Mouse (Mus musculus): ENCODE data around the gene S100a1. TPM values are rescaled to one million over a fixed set of nuclear protein-coding genes. Genes with fewer than 3 reads are reported as not detected.
A peak's percentile ranks its signal among the peaks of the same experiment; 100 is the strongest.

Gene S100a1
- total and polyA plus RNA-seq, 2 experiments from 2014 or later = 16.4 to 54.2 TPM

DNA sequence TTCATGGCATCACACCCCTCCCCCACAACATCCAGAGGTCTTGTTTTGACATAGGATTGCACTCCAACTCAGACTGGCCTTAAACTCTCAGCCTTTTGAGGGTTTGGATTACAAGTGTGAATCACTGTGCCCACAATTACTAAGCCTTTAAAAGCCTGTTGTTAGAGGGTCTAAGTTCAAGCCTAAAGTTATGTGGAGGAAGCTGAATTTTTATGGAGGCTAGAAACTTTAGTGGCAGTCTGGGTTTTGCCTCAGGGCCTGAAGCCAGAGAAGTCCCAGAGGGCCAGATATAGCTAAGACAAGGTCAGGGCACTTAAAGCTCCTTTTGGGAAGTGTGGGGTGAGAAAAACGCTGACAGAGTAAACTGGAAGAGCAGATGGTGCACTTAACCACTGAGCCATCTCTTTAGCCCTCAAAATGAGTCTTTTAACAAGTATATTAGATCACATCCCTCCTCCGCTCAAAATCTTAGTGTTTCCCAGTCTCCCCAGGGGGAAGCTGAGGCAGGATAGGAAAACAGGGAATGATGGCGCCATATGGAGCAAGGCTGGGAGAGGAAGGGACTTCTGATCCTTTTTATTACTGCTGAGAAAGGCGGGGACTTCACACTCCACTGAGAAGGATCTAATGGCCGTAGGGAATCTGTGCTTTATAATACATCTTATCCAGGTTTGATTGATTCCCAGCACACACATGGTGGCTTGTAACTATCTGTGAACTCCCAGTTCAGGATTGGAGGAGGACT, 35.7 kb upstream of the S100a1 start:
- Histone ChIP-seq H3K27ac (ENCODE audit: low read depth, low read length) (no peak overlapping the region), H3K27me3 (ENCODE audit: insufficient read depth, low read length) (no peaks in the 10 kb centered on the region), H3K4me2 (ENCODE audit: low read depth, low read length, poor library complexity, severe bottlenecking) (no peak overlapping the region), H3K9me3 (ENCODE audit: low read length) (no peaks in the 10 kb centered on the region), H3K4me3 (ENCODE audit: low read depth, low read length) (no peak overlapping the region), H3K9ac (replicated peaks; ENCODE audit: low read length, poor library complexity, severe bottlenecking) (no peak overlapping the region), H3K36me3 (ENCODE audit: insufficient read depth, low read length) (no peaks in the 10 kb centered on the region), H3K4me1 (ENCODE audit: insufficient read depth, low read length) (no peaks in the 10 kb centered on the region)
- no peak for DNase-seq (ENCODE audit: low spot score)
- TF ChIP-seq CTCF (IDR thresholded peaks at IDR 0.05) = no peak
- no peak for ATAC-seq (ENCODE audit: low FRiP score)
- WGBS = 66% methylated on average over 5 of the region's 5 CpGs

DNA sequence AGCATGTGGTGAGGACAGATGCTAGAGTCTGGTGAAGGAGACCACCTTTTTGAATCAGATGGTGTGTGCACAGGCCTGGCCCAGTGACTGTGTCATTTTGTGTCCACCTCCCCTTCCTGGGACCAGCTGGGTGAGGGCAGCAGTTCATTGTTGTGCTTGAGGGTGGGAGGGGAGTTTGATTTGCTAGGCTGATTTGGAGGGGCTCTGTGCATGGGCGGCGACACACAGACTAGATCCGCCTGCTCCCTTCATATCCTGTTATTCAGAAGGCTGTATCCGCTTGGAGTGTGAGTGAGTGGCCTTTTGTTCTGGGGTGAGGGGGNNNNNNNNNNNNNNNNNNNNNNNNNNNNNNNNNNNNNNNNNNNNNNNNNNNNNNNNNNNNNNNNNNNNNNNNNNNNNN, 26.7 kb upstream of the S100a1 start:
- no peak for TF ChIP-seq CTCF (IDR thresholded peaks at IDR 0.05)
- ATAC-seq (ENCODE audit: low FRiP score) = peak; percentile 67
- no peaks in the 10 kb centered on the region for H3K9me3 ChIP-seq (ENCODE audit: low read length)
- peak overlapping the region; percentile 43; the same call in 1 of the 2 replicates for H3K27ac ChIP-seq (ENCODE audit: low read depth, low read length)
- peak; percentile 21 for DNase-seq (ENCODE audit: low spot score)
- no peaks in the 10 kb centered on the region for H3K4me1 ChIP-seq (ENCODE audit: insufficient read depth, low read length)
- H3K9ac ChIP-seq (replicated peaks; ENCODE audit: low read length, poor library complexity, severe bottlenecking) = no peak overlapping the region
- no peak overlapping the region for H3K4me3 ChIP-seq (ENCODE audit: low read depth, low read length)
- H3K27me3 ChIP-seq (ENCODE audit: insufficient read depth, low read length) = no peaks in the 10 kb centered on the region
- WGBS = 31% methylated on average over 4 of the region's 4 CpGs
- H3K36me3 ChIP-seq (ENCODE audit: insufficient read depth, low read length) = no peaks in the 10 kb centered on the region
- no peak overlapping the region for H3K4me2 ChIP-seq (ENCODE audit: low read depth, low read length, poor library complexity, severe bottlenecking)

DNA sequence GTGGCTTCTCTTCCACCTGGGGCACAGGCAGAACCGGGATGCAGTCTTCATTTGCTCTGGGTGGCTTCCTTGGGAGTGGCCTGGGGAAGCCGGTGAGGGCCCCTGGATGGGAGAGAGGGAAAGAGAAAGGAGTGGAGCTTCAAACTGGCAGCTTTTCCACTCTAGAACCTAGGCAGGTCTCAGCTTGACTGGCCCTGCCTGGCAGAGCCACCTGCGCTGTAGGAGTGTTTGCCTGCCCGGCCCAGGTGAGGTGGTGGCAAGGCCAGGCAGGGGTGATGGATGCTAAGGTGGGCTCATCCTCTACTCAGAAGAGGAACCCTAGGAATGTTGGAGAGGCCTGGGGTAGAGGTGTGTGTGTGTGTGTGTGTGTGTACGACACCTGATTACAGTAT, 23.7 kb upstream of the S100a1 start:
- Histone ChIP-seq H3K27me3 (ENCODE audit: insufficient read depth, low read length) (no peaks in the 10 kb centered on the region), H3K9me3 (ENCODE audit: low read length) (no peaks in the 10 kb centered on the region), H3K36me3 (ENCODE audit: insufficient read depth, low read length) (no peaks in the 10 kb centered on the region), H3K4me2 (ENCODE audit: low read depth, low read length, poor library complexity, severe bottlenecking) (no peak overlapping the region), H3K27ac (ENCODE audit: low read depth, low read length) (no peak overlapping the region), H3K4me1 (ENCODE audit: insufficient read depth, low read length) (no peaks in the 10 kb centered on the region), H3K9ac (replicated peaks; ENCODE audit: low read length, poor library complexity, severe bottlenecking) (no peak overlapping the region), H3K4me3 (ENCODE audit: low read depth, low read length) (no peak overlapping the region)
- TF ChIP-seq CTCF (IDR thresholded peaks at IDR 0.05) = no peak
- 76% methylated on average over 5 of the region's 5 CpGs for WGBS
- ATAC-seq (ENCODE audit: low FRiP score) (no peak), DNase-seq (ENCODE audit: low spot score) (no peak)

DNA sequence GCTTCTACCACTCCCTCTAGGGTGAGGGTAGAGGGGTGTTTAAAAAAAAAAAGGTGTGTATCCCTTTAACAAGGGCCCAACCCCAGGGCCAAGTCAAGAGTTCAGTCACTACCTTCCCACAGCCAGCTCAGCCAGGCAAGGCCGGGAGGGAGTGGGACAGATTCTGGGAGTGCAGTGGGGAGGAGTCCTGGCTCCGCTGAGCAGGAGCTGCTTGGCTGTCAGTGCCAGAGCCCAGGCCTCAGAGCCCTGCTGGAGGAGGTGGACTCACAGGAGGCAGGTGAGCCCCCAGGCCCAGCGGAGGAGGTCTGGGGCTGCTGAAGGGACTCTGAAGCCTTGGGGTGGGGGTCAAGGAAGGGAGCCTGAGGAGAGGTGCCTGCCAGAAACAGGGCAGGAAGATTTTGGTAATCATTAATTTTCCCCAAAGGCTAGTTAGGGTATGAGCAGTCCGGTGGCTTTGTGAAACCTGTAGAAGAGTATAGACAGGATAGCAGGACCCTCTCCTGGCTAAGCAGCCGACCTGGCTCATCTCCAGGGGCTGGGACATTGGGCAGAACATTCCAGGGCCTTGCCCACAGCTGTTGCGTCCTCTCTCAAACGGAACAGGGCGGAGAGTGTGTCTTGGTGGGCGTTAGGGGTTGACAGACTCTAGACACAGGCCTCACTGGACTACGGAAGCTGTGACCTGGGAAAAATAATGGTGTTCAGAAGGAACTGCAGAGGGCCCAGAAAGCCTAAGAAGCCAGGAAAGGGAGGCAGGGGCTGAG, 23.1 kb upstream of the S100a1 start, which contains the start of gene S100a16:
S100a16 (plus strand) TSS at position 114 of the 764 bp plus-strand sequence.
- no peaks in the 10 kb centered on the region for H3K9me3 ChIP-seq (ENCODE audit: low read length)
- TF ChIP-seq CTCF (IDR thresholded peaks at IDR 0.05) = no peak
- H3K27me3 ChIP-seq (ENCODE audit: insufficient read depth, low read length) = no peaks in the 10 kb centered on the region
- H3K4me1 ChIP-seq (ENCODE audit: insufficient read depth, low read length) = no peaks in the 10 kb centered on the region
- H3K4me2 ChIP-seq (ENCODE audit: low read depth, low read length, poor library complexity, severe bottlenecking) = 0 out of 2 replicates have a peak within 1 kb of the TSS, but pooled peaks have one; percentile 18
- no peak within 1 kb of the TSS for H3K4me3 ChIP-seq (ENCODE audit: low read depth, low read length)
- no peak within 1 kb of the TSS for H3K27ac ChIP-seq (ENCODE audit: low read depth, low read length)
- H3K36me3 ChIP-seq (ENCODE audit: insufficient read depth, low read length) = no peaks in the 10 kb centered on the region
- no peak within 1 kb of the TSS for H3K9ac ChIP-seq (replicated peaks; ENCODE audit: low read length, poor library complexity, severe bottlenecking)
- no peak for ATAC-seq (ENCODE audit: low FRiP score)
- peak; percentile 42 for DNase-seq (ENCODE audit: low spot score)
- 46% methylated on average over 10 of the region's 10 CpGs for WGBS

DNA sequence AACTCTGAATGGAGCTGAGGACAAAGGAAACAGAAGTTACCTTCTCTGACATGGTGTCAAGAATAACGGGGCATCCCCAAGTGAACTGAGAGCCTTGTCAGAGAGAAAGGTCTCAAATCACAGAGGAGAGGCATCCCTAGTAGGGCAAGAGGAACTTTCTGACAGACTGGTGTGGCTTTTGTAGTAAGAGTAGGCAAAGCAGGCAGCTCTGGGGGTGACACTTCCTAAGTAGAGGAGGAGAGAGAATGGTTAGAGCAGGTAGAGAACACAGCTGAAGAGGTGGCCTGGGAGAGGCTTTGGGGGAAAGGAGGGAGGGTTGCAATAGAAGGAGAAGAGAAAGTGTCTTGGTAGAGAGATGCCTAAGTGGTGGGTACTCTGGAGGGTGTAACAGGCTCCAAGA, 21.3 kb upstream of the S100a1 start:
- no peaks in the 10 kb centered on the region for H3K27me3 ChIP-seq (ENCODE audit: insufficient read depth, low read length)
- H3K4me2 ChIP-seq (ENCODE audit: low read depth, low read length, poor library complexity, severe bottlenecking) = no peak overlapping the region
- H3K9me3 ChIP-seq (ENCODE audit: low read length) = no peaks in the 10 kb centered on the region
- no peaks in the 10 kb centered on the region for H3K36me3 ChIP-seq (ENCODE audit: insufficient read depth, low read length)
- no peak overlapping the region for H3K27ac ChIP-seq (ENCODE audit: low read depth, low read length)
- H3K9ac ChIP-seq (replicated peaks; ENCODE audit: low read length, poor library complexity, severe bottlenecking) = no peak overlapping the region
- 86% methylated on average over 1 of the region's 1 CpGs for WGBS
- no peak for TF ChIP-seq CTCF (IDR thresholded peaks at IDR 0.05)
- ATAC-seq (ENCODE audit: low FRiP score) (no peak), DNase-seq (ENCODE audit: low spot score) (no peak)
- H3K4me1 ChIP-seq (ENCODE audit: insufficient read depth, low read length) = no peaks in the 10 kb centered on the region
- no peak overlapping the region for H3K4me3 ChIP-seq (ENCODE audit: low read depth, low read length)

- Histone ChIP-seq H3K27me3 (ENCODE audit: insufficient read depth, low read length) (no peaks in the 10 kb centered on the region), H3K4me1 (ENCODE audit: insufficient read depth, low read length) (no peaks in the 10 kb centered on the region), H3K9ac (replicated peaks; ENCODE audit: low read length, poor library complexity, severe bottlenecking) (no peak overlapping the region), H3K27ac (ENCODE audit: low read depth, low read length) (no peak overlapping the region), H3K4me2 (ENCODE audit: low read depth, low read length, poor library complexity, severe bottlenecking) (no peak overlapping the region), H3K9me3 (ENCODE audit: low read length) (no peaks in the 10 kb centered on the region), H3K36me3 (ENCODE audit: insufficient read depth, low read length) (no peaks in the 10 kb centered on the region), H3K4me3 (ENCODE audit: low read depth, low read length) (no peak overlapping the region)
- no peak for TF ChIP-seq CTCF (IDR thresholded peaks at IDR 0.05)
- no peak for DNase-seq (ENCODE audit: low spot score)
- ATAC-seq (ENCODE audit: low FRiP score) = no peak
- 77% methylated on average over 5 of the region's 5 CpGs for WGBS
These were observed 17.5 kb upstream of the S100a1 start for GRCm38 (mm10) chr3:90531713-90532112.

Data from midbrain, postnatal 0 days (tissue).